Mouse (Mus musculus): ENCODE data around the gene Tmc4.

DNA sequence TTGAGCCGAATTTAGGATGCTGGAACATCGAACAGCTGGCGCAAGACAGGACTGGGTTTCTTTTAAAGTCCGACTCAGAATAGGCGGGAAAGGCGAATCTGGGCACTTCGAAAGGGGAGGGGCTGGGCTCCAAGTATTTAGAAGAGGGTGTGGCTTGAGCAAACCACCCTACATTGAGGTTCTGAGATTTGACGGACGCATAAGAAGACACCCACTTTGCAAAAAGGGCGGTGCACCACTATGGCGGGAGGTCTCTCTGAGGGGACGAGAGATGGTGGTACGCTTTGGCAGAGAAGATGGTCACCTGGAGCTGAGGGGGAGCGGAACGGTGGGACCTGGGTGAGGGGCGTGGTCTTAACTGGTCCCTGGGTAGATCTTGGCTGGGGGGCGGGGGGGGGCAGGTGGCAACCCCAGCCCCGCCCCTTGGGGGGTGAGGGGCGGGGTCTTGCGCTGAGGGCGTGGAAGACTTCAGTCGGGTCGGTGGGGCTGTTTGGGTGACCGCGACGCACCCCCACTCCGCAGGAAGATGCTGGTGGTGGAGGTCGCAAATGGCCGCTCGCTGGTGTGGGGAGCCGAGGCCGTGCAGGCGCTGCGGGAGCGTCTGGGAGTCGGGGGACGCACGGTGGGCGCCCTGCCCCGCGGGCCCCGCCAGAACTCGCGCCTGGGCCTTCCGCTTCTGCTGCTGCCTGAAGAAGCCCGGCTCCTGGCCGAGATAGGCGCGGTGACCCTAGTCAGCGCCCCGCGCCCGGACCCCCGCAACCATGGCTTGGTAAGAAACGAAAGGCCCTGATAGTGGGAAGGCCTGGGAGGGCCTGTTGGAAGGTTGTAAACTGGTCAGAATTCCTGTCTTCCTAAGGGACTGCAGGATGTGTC is 17.0 kb upstream of the Tmc4 start:
- no peak for TF ChIP-seq CTCF (IDR thresholded peaks at IDR 0.05; ENCODE audit: borderline replicate concordance, extremely low read depth, insufficient read depth, insufficient read length)
- no peak for TF ChIP-seq POLR2A (IDR thresholded peaks at IDR 0.05; ENCODE audit: borderline replicate concordance, extremely low read depth, insufficient read depth, insufficient read length, poor library complexity, severe bottlenecking)

All from brain, embryonic 14.5 days (tissue).